Mouse (Mus musculus) gastrocnemius, adult 2 months (tissue): Measurements from ENCODE around the gene Gnat3. TPM values are rescaled to one million over a fixed set of nuclear protein-coding genes. Genes with fewer than 3 reads are reported as not detected.

Experiments
- DNase-seq: peaks from one replicate; pipeline ENCODE4 v3.0.0; 2022
- H3K27ac ChIP-seq: fragments of 200-600 bp; 2 replicates; pipeline ENCODE4 v1.8.1; 2022; ENCODE audit warnings: mild to moderate bottlenecking
- H3K4me3 ChIP-seq: fragments of 200-600 bp; 2 replicates; pipeline ENCODE4 v1.8.1; 2022; ENCODE audit warnings: mild to moderate bottlenecking, moderate library complexity
- CTCF ChIP-seq: fragments of 200-600 bp; IDR thresholded peaks from 2 replicates; pipeline ENCODE4 v1.8.1; 2022; ENCODE audit warnings: antibody characterized with exemption, mild to moderate bottlenecking, moderate library complexity
- intact Hi-C: fragments of 180-260 bp; cut with DNase I; formaldehyde crosslinking; loops from one replicate; pipeline ENCODE4 v1.15.1; 2025
- total RNA-seq, 2 experiments: library from RNA; stranded (reverse); gene quantifications; 2 replicates each; pipeline ENCODE4 v1.2.3; 2021

Gene Gnat3
- total RNA-seq, 2 experiments from 2014 or later, result 0.17 TPM; not detected in 1

GRCm38 (mm10) chr5:17982770-17983169 lies 20.4 kb downstream of the Gnat3 start:
- TF ChIP-seq CTCF, result no peak
- no peak overlapping the region; the same call in 1 of the 2 replicates for H3K4me3 ChIP-seq
- no peak for DNase-seq
- peak overlapping the region; percentile 77 for H3K27ac ChIP-seq
- intact Hi-C loops, result loop anchor here (10.0 kb wide), 1 partner anchor 98 kb away; the partner anchor contains the start of gene Cd36

GRCm38 (mm10) chr5:17984522-17984921 lies 22.2 kb downstream of the Gnat3 start:
- H3K27ac ChIP-seq, result peak overlapping the region; percentile 77
- no peak for TF ChIP-seq CTCF
- no peak for DNase-seq
- intact Hi-C loops, result loop anchor here (10.0 kb wide), 1 partner anchor 100 kb away; the partner anchor contains the start of gene Cd36
- no peak overlapping the region for H3K4me3 ChIP-seq

GRCm38 (mm10) chr5:17986611-17987010 lies 24.3 kb downstream of the Gnat3 start:
- Histone ChIP-seq H3K4me3 (no peak overlapping the region), H3K27ac (no peak overlapping the region)
- DNase-seq, result no peak
- TF ChIP-seq CTCF, result no peak
- intact Hi-C loops, result loop anchor here (10.0 kb wide), 1 partner anchor 102 kb away; the partner anchor contains the start of gene Cd36

GRCm38 (mm10) chr5:17990618-17991017 lies 28.3 kb downstream of the Gnat3 start:
- no peak overlapping the region for H3K4me3 ChIP-seq
- TF ChIP-seq CTCF, result no peak
- intact Hi-C loops, result no loop called here
- DNase-seq, result peak; percentile 15
- H3K27ac ChIP-seq, result peak overlapping the region; percentile 77

- TF ChIP-seq CTCF, result no peak
- no peak overlapping the region for H3K27ac ChIP-seq
- no peak overlapping the region for H3K4me3 ChIP-seq
- intact Hi-C loops, result loop anchor here (5.0 kb wide), 1 partner anchor 162 kb away; no protein-coding TSS in a partner anchor
- no peak for DNase-seq
Observed at GRCm38 (mm10) chr5:17999570-17999969, 37.2 kb downstream of the Gnat3 start.

GRCm38 (mm10) chr5:18000185-18000584 lies 37.8 kb downstream of the Gnat3 start:
- no peak for DNase-seq
- H3K27ac ChIP-seq, result peak overlapping the region; percentile 16
- H3K4me3 ChIP-seq, result no peak overlapping the region
- intact Hi-C loops, result no loop called here
- no peak for TF ChIP-seq CTCF

GRCm38 (mm10) chr5:18001646-18002045 lies 39.3 kb downstream of the Gnat3 start:
- peak overlapping the region; percentile 21 for H3K27ac ChIP-seq
- no peak for DNase-seq
- intact Hi-C loops, result no loop called here
- TF ChIP-seq CTCF, result peak; percentile 27; the same call in 1 of the 2 replicates
- H3K4me3 ChIP-seq, result no peak overlapping the region

- TF ChIP-seq CTCF, result no peak
- DNase-seq, result peak; percentile 35
- intact Hi-C loops, result no loop called here
- H3K27ac ChIP-seq, result peak overlapping the region; percentile 62
- H3K4me3 ChIP-seq, result no peak overlapping the region
Observed at GRCm38 (mm10) chr5:18003675-18004074, 41.3 kb downstream of the Gnat3 start.

- Histone ChIP-seq H3K4me3 (no peak overlapping the region), H3K27ac (peak overlapping the region; percentile 38; the same call in 1 of the 2 replicates)
- peak; percentile 19 for DNase-seq
- intact Hi-C loops, result no loop called here
- no peak for TF ChIP-seq CTCF
Observed at GRCm38 (mm10) chr5:18004824-18005611, 42.7 kb downstream of the Gnat3 start.

- peak; percentile 32; the same call in 1 of the 2 replicates for TF ChIP-seq CTCF
- peak; percentile 59 for DNase-seq
- no peak overlapping the region for H3K4me3 ChIP-seq
- peak overlapping the region; percentile 63 for H3K27ac ChIP-seq
- intact Hi-C loops, result no loop called here
Observed at GRCm38 (mm10) chr5:18006157-18006556, 43.8 kb downstream of the Gnat3 start.

GRCm38 (mm10) chr5:18007067-18007466 lies 44.7 kb downstream of the Gnat3 start:
- TF ChIP-seq CTCF, result no peak
- H3K27ac ChIP-seq, result peak overlapping the region; percentile 63
- DNase-seq, result peak; percentile 17
- intact Hi-C loops, result no loop called here
- no peak overlapping the region for H3K4me3 ChIP-seq

- no peak overlapping the region for H3K27ac ChIP-seq
- no peak for DNase-seq
- TF ChIP-seq CTCF, result no peak
- H3K4me3 ChIP-seq, result no peak overlapping the region
- intact Hi-C loops, result no loop called here
Observed at GRCm38 (mm10) chr5:18010301-18010700, 48.0 kb downstream of the Gnat3 start.

- Histone ChIP-seq H3K4me3 (no peak overlapping the region), H3K27ac (no peak overlapping the region)
- intact Hi-C loops, result no loop called here
- DNase-seq, result no peak
- TF ChIP-seq CTCF, result no peak
Observed at GRCm38 (mm10) chr5:18013196-18013595, 50.8 kb downstream of the Gnat3 start.
